Mouse (Mus musculus): ENCODE results near the gene Ppp1r3a. TPM values are rescaled to one million over a fixed set of nuclear protein-coding genes. Genes with fewer than 3 reads are reported as not detected.
"Not testable (repeated sequence)": the region's sequence is repeated elsewhere in the genome, so short reads cannot be mapped to it uniquely, and the experiment has no call there.

Gene Ppp1r3a
- polyA plus RNA-seq, 1 experiment, result not detected

GRCm38 (mm10) chr6:14700030-14700429 lies 55.0 kb downstream of the Ppp1r3a start:
- no peak overlapping the region for H3K27ac ChIP-seq (ENCODE audit: insufficient read depth, low read depth, low read length)
- no peaks in the 10 kb centered on the region for H3K4me1 ChIP-seq (ENCODE audit: control insufficient read depth, insufficient read depth, insufficient read length, low read length)
- TF ChIP-seq POLR2A (IDR thresholded peaks at IDR 0.05; ENCODE audit: low read depth, low read length) (no peak), CTCF (IDR thresholded peaks at IDR 0.05; ENCODE audit: extremely low read depth, insufficient read length, insufficient replicate concordance, low read depth, low read length) (no peak)
- no peaks in the 10 kb centered on the region for H3K27me3 ChIP-seq (ENCODE audit: control insufficient read depth, insufficient read depth, low read length)
- no peak overlapping the region for H3K4me3 ChIP-seq (ENCODE audit: low read depth, low read length)
- H3K36me3 ChIP-seq (ENCODE audit: control insufficient read depth, insufficient read depth, low read length), result no peaks in the 10 kb centered on the region

- H3K36me3 ChIP-seq (ENCODE audit: control insufficient read depth, insufficient read depth, low read length); H3K27ac ChIP-seq (ENCODE audit: insufficient read depth, low read depth, low read length); H3K4me3 ChIP-seq (ENCODE audit: low read depth, low read length); H3K4me1 ChIP-seq (ENCODE audit: control insufficient read depth, insufficient read depth, insufficient read length, low read length); H3K27me3 ChIP-seq (ENCODE audit: control insufficient read depth, insufficient read depth, low read length): not testable (repeated sequence)
- WGBS, result 86% methylated on average over 20 of the region's 20 CpGs
Measured at GRCm38 (mm10) chr6:14679231-14679887, 75.7 kb downstream of the Ppp1r3a start.

DNA sequence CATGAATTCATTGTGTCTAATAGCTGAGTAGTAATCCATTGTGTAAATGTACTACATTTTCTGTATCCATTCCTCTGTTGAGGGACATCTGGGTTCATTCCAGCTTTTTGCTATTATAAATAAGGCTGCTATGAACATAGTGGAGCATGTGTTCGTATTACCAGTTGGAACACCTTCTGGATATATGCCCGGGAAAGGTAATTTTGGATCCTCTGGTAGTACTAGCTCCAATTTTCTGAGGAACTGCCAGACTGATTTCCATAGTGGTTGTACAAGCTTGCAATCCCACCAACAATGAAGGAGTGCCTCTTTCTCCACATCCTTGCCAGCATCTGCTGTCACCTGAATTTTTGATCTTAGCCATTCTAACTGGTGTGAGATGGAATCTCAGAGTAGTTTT lies 86.1 kb downstream of the Ppp1r3a start:
- H3K27ac ChIP-seq (ENCODE audit: insufficient read depth, low read depth, low read length); H3K4me1 ChIP-seq (ENCODE audit: control insufficient read depth, insufficient read depth, insufficient read length, low read length); H3K36me3 ChIP-seq (ENCODE audit: control insufficient read depth, insufficient read depth, low read length); H3K27me3 ChIP-seq (ENCODE audit: control insufficient read depth, insufficient read depth, low read length); H3K4me3 ChIP-seq (ENCODE audit: low read depth, low read length): not testable (repeated sequence)
- 68% methylated on average over 2 of the region's 2 CpGs for WGBS

- H3K36me3 ChIP-seq (ENCODE audit: control insufficient read depth, insufficient read depth, low read length); H3K4me3 ChIP-seq (ENCODE audit: low read depth, low read length); H3K4me1 ChIP-seq (ENCODE audit: control insufficient read depth, insufficient read depth, insufficient read length, low read length); H3K27me3 ChIP-seq (ENCODE audit: control insufficient read depth, insufficient read depth, low read length); H3K27ac ChIP-seq (ENCODE audit: insufficient read depth, low read depth, low read length): not testable (repeated sequence)
- WGBS, result 77% methylated on average over 2 of the region's 2 CpGs
Measured at GRCm38 (mm10) chr6:14667651-14668050, 87.4 kb downstream of the Ppp1r3a start.

Other genes with a start within 250 kb of the Ppp1r3a start
- gene Foxp2, start 146.1 kb upstream of the Ppp1r3a start, polyA plus RNA-seq (2012; rRNA removed), result 3.3 and 5.2 TPM in 2 replicates

Data from small intestine, adult 2 months (tissue).